Mouse (Mus musculus) kidney, adult 2 months (tissue): ENCODE measurements at regions not wholly inside any gene's neighbourhood (a gene's known extent, or its start where the extent isn't known, plus 50 kb on each side); places are given as distances from the start of the nearest gene placed in this dataset.

Experiments used
- CTCF ChIP-seq: fragments of 200-500 bp; conservative IDR thresholded peaks from 2 replicates; pipeline ENCODE4 v1.5.1; 2011; ENCODE audit warnings: low read depth, mild to moderate bottlenecking, control low read depth, low read length, moderate library complexity, mixed read lengths; ENCODE audit not compliant: insufficient read depth, insufficient read length
- POLR2A ChIP-seq: fragments of 200-500 bp; IDR thresholded peaks from one replicate; pipeline ENCODE4 v1.6.1; 2011; ENCODE audit warnings: low read depth, low read length, control low read depth

GRCm38 (mm10) chr1:45100966-45101365 is 210.4 kb upstream of the Col3a1 start:
- no peak for TF ChIP-seq POLR2A
- no peak for TF ChIP-seq CTCF
